Mouse (Mus musculus): Measurements from ENCODE around the gene Exoc3l4. TPM values are rescaled to one million over a fixed set of nuclear protein-coding genes. Genes with fewer than 3 reads are reported as not detected.

Exoc3l4 gene
- 1 to 10 TPM; 4.1 to 5.5 TPM for total RNA-seq (2021)
- long read RNA-seq, experiment 1, partial matches to known transcripts = 2 of 3 reads
- long read RNA-seq, experiment 1, other reads (novel, unspliced or antisense) = 0 of 3 reads
- long read RNA-seq, experiment 2, partial matches to known transcripts = 4 of 11 reads
- long read RNA-seq, experiment 2, other reads (novel, unspliced or antisense) = 5 of 11 reads

- peak; percentile 30 to 57 for DNase-seq
- intact Hi-C loops (cut with DNase I) = no loop called here
Measured at GRCm38 (mm10) chr12:111416921-111417779, at the start of gene Exoc3l4. Exoc3l4 (plus strand) TSS chr12:111417017.

DNA sequence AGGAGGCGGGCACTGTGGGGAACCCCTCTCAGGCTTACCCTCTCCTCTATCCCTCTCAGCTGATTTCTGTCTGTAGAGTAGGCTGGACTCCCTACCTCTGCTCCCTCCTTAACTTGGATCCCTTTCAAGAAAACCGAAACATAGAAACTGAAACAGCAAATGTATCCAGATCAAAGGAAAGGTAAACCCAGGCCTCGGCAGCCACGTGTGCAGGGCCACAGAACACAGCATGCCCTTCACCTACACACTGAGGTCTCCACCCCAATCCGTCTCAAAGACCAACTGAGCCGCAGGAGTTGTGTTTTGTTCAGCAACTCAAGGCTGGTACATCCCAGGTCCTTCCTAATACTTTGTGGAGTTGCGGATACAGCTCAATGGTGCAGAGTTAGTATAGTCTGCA is 49.8 kb upstream of the Exoc3l4 start:
- DNase-seq = no peak
- intact Hi-C loops (cut with DNase I) = no loop called here

DNA sequence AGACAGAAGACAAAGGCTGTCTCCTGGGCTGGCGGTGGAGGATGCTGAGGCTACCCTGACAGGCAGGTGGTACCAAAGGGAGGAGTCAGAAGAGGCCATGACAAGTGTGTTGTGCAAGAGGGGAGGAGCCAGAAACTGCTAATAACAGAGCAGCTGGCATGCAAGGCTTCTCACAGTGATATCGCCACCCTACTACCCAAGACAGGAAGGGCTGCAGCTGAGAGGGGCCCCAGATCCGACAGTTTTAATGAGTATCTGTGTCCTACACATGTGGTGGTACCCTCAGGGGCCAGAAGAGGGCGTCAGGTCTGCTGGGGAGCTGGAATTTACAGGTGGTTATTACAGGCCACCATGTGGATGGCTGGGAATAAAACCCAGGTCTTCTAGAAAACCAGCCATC is 46.6 kb upstream of the Exoc3l4 start:
- intact Hi-C loops (cut with DNase I) = no loop called here
- DNase-seq = no peak

- DNase-seq = no peak
- intact Hi-C loops (cut with DNase I) = no loop called here
Measured at GRCm38 (mm10) chr12:111371905-111372304, 44.9 kb upstream of the Exoc3l4 start.

- intact Hi-C loops (cut with DNase I) = no loop called here
- DNase-seq = no peak
Measured at GRCm38 (mm10) chr12:111373411-111373810, 43.4 kb upstream of the Exoc3l4 start.

DNA sequence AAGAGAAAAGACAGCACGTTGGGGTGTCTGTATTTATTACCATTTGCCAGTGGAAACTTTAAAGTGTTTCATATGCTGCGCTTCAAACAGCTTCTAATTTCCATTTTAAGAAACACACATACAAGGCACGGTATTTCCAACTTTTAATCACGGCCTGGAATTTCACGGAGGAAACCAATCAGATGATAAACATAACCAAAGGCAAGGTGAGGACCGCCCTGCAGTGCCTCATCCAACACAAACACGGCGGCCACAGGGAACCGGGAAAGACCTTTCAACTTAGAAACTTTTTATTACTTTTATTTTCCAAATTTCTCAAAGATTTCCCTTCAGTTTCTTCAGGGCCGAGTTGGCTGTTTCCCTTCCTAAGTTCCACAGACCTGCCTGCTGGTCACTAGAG is 42.1 kb upstream of the Exoc3l4 start:
- intact Hi-C loops (cut with DNase I) = no loop called here
- no peak for DNase-seq

DNA sequence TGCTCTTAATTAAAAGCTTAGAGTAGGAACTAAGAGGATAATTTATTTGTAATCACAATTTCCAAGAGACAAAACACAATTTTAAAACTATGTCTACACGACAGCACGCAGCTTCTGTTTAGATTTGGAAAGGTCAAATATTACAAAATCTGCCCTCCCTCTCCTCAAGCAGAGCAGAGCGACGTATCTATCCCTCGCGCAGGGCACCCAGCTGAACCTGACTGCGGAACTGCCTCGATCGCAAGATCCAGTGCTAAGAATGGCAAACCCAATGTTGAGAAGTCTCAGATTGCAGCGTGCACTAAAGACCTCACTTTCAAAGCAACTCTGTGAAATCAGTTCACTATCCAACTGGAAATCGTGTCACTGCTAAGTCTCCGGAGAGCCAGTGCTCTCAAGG is 41.3 kb upstream of the Exoc3l4 start:
- no peak for DNase-seq
- intact Hi-C loops (cut with DNase I) = no loop called here

DNA sequence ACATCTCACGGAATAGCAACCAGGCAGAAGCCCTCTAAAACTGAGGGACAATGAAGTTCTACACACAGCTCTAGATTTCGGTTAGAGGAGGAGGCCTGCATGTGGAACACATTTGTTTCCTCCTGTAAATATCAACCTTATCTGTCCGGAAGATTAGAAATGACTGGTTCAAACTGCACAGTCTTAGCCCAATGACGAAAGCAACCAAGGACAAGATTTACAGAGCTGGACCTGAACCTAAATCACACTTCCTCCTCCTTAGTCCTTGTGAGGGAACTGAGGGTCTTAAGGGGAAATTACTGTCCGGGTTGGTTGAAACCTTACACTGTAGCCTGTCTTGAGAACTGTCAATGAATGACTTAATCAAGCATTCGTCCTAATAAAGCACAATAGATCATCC is 40.8 kb upstream of the Exoc3l4 start:
- intact Hi-C loops (cut with DNase I) = loop anchor here (2.0 kb wide), 1 partner anchor 29 kb away; no protein-coding TSS in a partner anchor
- no peak for DNase-seq

- intact Hi-C loops (cut with DNase I) = loop anchor here (2.0 kb wide), 1 partner anchor 30 kb away; no protein-coding TSS in a partner anchor
Measured at GRCm38 (mm10) chr12:111376826-111377331, 39.9 kb upstream of the Exoc3l4 start.

GRCm38 (mm10) chr12:111377376-111377973 is 39.3 kb upstream of the Exoc3l4 start, which contains the start of gene Cdc42bpb:
Cdc42bpb (minus strand) TSS chr12:111377718.
- intact Hi-C loops (cut with DNase I) = loop anchor here (2.0 kb wide), 1 partner anchor 31 kb away; no protein-coding TSS in a partner anchor
- DNase-seq = peak; percentile 96 to 97

More at GRCm38 (mm10) chr12:111376826-111377331, 39.9 kb upstream of the Exoc3l4 start:
- peak; percentile 73 to 78 for DNase-seq

GRCm38 (mm10) chr12:111377986-111378490 is 38.8 kb upstream of the Exoc3l4 start:
- DNase-seq = peak; percentile 40 to 48
- intact Hi-C loops (cut with DNase I) = loop anchor here (2.0 kb wide), 1 partner anchor 31 kb away; no protein-coding TSS in a partner anchor

GRCm38 (mm10) chr12:111378812-111379211 is 38.0 kb upstream of the Exoc3l4 start:
- intact Hi-C loops (cut with DNase I) = no loop called here

GRCm38 (mm10) chr12:111385883-111386641 is 30.8 kb upstream of the Exoc3l4 start:
- intact Hi-C loops (cut with DNase I) = no loop called here
- no peak for DNase-seq

More at GRCm38 (mm10) chr12:111378812-111379211, 38.0 kb upstream of the Exoc3l4 start:
- DNase-seq = no peak

- intact Hi-C loops (cut with DNase I) = no loop called here
- peak; percentile 56 to 66 for DNase-seq
Measured at GRCm38 (mm10) chr12:111386642-111387120, 30.1 kb upstream of the Exoc3l4 start.

GRCm38 (mm10) chr12:111387146-111387545 is 29.7 kb upstream of the Exoc3l4 start:
- no peak for DNase-seq
- intact Hi-C loops (cut with DNase I) = no loop called here

DNA sequence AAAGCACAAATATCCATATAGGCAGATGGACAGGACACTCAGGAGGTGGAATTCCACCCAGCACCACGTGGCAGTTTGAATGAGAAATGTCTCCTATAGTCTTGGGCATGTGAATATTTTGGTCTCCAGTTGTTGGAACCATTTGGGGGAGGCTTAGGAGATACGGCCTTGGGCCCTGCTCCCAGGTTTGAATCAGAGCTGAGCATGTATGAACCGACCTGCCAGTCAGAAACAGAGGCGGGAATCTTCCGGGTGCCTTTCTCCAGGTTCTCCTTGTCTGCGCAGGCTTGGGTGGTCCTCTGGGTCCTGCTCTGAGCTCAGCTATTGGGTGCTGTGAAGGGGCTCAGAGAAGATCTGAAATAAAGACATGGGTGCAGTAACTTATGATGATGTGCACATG is 22.8 kb upstream of the Exoc3l4 start:
- no peak for DNase-seq
- intact Hi-C loops (cut with DNase I) = no loop called here

DNA sequence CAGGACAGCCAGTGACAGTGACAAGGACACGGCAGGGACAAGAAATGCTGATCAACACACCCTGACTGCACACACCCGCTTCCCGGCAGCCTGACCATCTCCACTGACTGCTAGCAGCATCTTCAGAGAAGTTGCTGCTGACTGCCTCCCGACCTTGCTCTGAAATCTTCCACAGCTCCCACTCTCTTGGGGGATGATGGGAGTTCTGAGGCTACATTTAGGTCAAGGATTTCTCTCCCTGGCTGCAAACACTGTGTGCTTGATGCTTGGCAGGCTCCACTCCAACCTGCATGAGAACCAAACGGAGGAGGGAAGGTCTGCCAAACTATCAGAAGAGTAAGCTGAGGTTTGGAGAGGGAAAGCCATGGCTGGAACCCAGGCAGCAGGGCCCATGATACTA is 19.8 kb upstream of the Exoc3l4 start:
- intact Hi-C loops (cut with DNase I) = no loop called here
- DNase-seq = no peak

DNA sequence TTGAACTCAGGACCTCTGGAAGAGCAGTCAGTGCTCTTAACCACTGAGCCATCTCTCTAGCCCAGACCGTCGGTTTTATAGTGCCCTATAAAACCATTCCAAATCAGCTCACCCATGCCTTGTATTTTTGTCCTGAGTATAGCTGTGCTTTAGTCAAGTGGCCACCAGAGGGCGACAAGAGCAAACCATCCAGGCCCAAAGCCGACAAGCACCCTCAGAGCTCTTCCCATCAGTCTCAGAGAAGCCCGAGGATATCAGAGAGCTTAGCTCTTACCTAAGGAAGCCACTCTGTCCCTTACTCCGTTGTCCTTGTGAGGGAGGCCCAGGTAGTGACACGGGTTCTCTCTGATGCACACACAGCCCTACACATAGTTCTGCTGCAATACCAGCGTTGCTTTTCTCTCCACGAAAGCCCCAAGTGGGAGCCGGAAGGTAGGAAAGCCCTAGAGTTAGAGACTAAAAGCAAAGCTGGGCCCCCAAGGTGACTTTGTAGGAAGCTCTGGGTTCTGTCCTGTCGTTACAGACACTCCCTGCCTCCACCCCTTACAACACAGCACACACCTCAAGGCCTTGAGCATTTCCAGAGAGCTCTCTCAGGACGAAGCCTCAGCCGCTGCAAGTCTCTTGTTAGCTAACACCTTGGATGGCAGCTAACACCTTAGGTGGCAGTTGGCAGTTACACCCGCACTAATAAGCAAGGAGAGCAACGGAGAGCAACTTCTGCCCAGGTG is 15.2 kb upstream of the Exoc3l4 start:
- DNase-seq = peak; percentile 82 to 85
- intact Hi-C loops (cut with DNase I) = no loop called here

DNA sequence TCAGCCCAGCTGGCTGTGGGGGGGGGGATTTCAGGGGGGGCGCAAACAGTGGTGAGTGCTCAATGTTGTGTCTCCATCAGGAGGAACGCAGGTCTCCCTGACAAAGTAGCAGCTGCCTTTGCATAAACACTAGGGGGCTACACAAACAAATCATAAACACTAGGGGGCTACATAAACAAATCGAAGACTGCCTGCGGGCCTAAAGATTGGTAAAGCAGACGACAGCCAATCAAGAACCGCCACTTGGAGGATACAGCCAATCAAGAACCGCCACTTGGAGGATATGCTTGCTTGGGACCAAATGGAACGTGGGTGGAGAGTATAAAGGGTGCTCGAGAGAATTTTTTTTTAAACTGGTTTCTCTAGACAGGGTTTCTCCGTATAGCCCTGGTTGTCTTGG is 11.9 kb upstream of the Exoc3l4 start:
- no peak for DNase-seq
- intact Hi-C loops (cut with DNase I) = no loop called here

Data from heart, postnatal 14 days (tissue).